Mouse (Mus musculus) cerebellum, postnatal 4 days (tissue): ENCODE measurements at regions not wholly inside any gene's neighbourhood (a gene's known extent, or its start where the extent isn't known, plus 50 kb on each side); places are given as distances from the start of the nearest gene placed in this dataset.

Source experiments
- DNase-seq, 2 experiments: peaks; one replicate each; pipeline ENCODE4 v3.0.0; 2022; ENCODE audit warnings: low spot score in 2 of 2, mixed read lengths in 1 of 2

GRCm38 (mm10) chr13:37705482-37705881 is 72.7 kb upstream of the Rreb1 start:
- no peak for DNase-seq

DNA sequence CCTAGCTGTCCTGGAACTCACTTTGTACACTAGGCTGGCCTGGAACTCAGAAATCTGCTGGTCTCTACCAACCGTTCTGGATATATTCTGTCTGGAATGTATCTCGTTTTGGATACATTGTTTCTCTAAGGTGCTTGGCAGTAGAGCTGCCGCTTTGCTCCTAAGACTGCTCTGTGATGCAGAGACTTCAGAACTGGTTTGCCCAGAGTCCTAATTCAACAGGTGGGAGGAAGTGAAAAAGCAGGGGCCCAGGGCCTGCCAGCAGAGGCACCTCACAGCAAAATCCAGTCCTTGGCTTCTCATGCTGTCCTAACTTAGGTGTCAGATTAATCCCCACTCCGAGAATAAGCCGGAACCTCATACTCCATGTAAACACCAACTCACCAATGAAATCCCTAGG is 67.3 kb upstream of the Rreb1 start:
- DNase-seq: no peak

GRCm38 (mm10) chr13:37712908-37713496 is 65.2 kb upstream of the Rreb1 start:
- DNase-seq: no peak

GRCm38 (mm10) chr13:37715058-37715712 is 63.0 kb upstream of the Rreb1 start:
- no peak for DNase-seq

DNA sequence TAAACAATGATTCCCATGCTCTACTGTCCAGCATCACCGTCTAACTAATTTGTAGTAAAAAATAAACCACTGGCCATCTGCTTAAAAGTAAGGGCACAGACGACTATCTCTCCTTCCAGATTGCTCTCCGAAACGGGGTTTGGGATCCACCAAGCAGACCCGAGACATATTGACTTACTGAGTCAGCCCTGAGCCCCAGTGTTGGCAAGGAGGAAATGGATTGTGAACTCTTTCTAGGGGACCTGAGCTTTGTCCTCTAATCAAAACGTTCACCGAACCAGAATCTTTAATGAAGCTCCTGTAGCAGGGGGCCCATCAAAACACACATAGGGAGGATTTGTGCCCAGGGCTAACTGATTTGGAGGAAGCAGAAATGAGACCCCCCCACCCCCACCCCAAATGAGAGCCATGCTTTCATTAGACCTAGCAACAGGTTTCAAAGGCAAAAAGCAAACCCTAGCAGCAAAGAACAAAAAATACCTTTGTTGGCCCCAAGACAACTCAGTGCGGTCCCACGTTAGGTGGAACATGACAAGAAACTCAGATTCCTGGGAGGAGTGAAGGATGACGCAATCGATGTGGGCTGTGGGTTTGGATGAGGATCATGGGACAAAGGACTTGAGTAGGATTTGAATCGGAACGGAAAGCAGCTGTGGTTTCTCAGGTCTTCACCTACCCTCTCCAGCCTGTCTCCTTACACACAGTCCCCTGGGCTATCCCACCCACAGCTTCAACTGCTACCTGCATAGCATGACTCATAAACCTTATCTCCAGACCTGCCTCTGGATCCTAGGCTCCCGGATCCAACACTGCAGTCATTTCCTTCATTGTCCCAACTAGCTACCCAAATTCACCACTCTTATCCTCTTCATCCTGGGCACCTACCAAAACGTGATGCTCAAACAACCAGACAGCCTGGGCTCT is 62.2 kb upstream of the Rreb1 start:
- DNase-seq: no peak

DNA sequence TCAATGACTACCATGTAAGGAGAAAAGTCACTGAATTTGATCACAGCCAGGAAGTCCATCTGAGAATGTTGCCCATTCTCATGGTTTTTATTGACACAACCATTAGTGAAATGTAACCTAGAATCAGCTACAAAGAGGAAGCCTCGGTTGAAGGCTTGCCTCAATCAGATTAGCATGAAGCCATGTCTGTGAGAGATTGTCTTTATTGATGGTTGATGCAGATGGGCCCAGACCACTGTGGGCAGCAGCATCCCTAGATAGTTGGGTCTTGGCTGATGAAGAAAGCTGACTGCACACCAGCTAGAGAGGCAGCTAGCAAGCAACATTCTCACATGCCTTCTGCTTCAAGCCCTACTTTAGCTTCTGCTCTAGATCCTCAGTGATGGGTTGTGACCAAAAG is 60.4 kb upstream of the Rreb1 start:
- DNase-seq: no peak

GRCm38 (mm10) chr13:37718364-37718763 is 59.8 kb upstream of the Rreb1 start:
- DNase-seq: no peak
